Mouse (Mus musculus) central nervous system, embryonic 11.5 days (tissue): ENCODE measurements around the gene Cog8. TPM values are rescaled to one million over a fixed set of nuclear protein-coding genes. Genes with fewer than 3 reads are reported as not detected.

Experiments
- polyA plus RNA-seq: library from polyadenylated mRNA; depleted of rRNA; stranded (reverse); fragments of >200 nt; gene quantifications from 2 replicates; pipeline ENCODE4 v1.2.3, GENCODE M21; 2012; rRNA removed

The Cog8 gene
- 28.6 and 41.6 TPM in 2 replicates for polyA plus RNA-seq

DNA sequence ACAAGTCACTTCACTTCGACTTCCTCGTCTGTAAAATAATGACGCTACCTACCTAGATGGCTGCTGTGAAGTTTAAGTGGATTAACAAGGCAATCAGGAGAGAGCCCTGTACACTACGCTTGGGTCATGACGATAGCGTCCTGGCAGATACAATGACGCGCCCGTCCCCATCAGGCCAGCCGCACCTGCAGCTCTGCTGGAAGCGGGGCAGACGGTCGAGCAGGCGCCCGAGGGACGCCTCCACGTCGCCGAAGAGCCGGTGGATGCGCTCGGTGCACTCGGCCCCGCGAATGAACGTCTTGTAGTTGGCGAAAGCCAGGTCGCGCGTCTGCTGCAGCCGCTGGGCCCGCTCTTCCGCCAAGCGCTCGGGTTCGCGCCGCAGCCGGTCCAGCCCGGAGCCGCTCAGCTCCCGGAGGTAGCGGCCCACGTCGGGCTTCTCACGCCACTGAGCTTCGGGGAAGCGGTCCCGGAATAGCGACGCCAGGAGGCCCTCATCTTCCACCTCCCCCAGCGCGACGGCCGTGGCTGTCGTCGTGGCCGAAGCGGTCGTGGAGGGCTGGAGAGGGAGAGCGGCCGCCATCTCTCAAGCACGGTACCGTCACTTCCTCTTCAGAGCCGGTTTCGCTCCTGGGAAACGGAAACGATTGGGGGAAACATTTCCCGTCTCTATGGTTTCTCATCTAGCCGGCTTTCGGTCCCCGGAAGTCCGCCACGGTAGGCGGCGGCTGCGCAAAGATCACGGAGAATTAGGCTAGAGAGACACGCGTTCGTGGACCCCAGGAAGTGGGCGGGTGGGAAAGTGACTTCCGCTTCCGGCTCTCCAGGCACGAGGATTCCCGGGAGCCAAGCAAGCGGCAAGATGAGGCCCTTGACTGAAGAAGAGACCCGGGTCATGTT lies at the start of gene Cog8, which contains the start of gene Nip7:
TSS of gene Cog8 (minus strand) at position 614 of the 897 bp plus-strand sequence.
TSS of gene Nip7 (plus strand) at position 802 of the 897 bp plus-strand sequence.

DNA sequence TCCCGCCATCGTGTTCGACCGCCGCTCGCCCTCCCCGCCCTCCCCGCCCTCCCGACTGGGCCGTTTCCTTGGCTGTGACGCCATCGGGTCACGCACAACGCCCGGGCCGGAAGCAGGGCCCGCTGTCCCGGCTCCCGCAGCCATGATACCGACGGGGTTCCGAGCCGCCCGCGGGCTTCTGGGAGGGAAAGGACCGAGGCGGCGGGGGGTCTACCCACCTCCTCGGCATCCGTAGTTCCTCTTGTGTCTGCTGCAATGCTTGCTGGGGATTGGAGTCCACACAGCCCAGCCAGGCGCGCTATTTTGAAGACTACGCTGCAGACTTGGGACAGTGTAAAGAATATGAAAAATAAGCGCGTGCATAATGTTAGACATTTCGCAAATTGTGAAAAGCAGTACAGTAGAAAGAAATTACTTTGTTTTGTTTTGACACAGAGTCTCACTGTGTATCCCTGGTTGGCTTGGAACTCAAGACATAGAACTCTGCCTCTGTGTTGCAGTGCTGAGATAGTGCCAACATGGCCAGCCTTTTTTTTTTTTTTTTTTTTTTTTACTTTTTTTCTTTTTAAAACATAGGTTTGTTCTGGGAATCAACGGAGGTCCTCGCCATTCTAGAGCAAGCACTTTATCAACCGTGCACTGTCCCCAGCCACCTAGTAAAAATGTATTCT lies 40.0 kb upstream of the Cog8 start, which contains the start of gene Terf2:
TSS of gene Terf2 (minus strand) at position 182 of the 671 bp plus-strand sequence.

DNA sequence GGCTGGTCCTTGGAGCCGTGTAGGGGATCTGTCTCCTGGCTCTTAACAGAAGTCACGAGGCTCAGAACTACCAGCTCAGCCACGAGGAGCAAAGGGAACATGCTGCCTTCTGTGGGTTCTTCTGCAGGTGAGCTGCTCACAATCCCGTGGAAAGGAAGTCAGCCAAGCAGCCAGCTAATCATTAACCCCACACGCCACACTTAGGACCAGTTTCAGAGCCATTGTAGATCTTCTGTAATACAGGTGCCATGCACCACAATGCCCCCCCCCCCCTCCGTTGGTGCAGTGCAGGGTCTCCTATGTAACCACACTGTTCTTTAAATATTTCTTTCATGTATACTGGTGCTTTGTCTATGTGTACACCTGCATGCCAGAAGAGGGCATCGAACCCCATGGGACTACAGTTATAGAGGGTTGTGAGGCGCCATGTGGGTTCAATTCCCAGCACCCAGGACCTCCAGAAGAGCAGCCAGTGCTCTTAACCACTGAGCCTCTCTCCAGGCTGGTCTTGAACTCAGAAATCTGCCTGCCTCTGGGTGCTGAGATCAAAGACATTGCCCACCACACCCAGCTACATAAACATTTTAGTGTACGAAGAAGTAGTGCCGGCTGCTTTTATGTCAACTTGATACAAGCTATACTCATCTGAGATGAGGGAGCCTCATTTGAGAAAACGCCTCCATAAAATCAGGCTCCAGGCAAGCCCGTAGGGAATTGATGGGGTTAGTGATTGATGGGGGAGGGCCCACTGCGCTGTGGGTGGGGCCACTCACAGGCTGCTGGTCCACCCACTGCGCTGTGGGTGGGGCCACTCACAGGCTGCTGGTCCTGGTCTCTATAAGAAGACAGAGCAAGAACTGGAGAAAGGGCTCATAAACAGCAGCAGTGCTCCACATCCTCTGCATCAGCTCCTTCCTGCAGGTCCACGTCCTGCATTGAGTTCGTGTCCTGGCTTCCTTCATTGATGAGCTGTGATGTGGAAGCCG lies 9.3 kb upstream of the Cog8 start, which contains the start of gene Tmed6:
TSS of gene Tmed6 (minus strand) at position 134 of the 986 bp plus-strand sequence.

DNA sequence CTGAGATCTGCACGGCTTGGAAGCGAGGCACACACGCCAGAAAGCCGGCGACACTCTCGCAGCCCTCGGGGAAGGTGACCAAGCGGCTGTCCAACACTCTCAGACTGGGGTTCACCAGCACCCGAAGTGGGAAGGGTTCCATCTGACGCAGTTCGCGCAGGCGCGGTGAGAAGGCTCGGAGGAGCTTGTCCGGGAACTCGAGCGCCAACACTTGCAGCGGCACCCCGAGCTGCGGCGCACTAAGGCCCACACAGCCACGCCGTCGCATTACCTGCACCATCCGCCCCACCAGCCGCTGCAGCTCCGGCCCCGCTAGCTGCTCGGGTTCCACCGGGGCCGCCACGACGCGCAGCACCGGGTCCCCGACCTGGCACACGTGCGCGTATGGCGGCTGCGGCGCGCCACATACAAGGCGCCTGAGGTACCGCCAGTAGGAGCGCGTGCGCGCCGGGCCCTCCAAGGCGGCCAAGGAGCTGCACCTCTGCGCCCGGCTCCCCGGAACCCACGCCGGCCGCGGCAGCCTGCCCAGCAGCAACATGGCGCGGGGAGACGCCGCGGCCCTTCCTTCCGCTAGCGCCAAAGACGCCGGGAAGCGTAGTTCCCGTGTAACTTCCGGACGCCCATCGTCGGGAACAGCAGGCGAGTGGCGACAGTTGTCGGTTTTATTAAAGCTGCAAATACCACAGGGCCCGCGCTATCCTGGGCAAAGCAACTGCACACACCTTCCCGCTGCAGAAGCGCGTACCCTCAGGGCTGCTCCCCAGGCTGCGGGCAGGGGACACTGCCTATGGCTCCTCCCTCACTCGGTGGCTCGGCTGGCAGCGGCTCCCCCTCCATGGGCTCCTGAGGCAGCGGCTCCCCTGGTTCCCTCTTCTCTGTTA lies 8.2 kb downstream of the Cog8 start, which contains the start of gene Pdf:
TSS of gene Pdf (minus strand) at position 554 of the 881 bp plus-strand sequence.

DNA sequence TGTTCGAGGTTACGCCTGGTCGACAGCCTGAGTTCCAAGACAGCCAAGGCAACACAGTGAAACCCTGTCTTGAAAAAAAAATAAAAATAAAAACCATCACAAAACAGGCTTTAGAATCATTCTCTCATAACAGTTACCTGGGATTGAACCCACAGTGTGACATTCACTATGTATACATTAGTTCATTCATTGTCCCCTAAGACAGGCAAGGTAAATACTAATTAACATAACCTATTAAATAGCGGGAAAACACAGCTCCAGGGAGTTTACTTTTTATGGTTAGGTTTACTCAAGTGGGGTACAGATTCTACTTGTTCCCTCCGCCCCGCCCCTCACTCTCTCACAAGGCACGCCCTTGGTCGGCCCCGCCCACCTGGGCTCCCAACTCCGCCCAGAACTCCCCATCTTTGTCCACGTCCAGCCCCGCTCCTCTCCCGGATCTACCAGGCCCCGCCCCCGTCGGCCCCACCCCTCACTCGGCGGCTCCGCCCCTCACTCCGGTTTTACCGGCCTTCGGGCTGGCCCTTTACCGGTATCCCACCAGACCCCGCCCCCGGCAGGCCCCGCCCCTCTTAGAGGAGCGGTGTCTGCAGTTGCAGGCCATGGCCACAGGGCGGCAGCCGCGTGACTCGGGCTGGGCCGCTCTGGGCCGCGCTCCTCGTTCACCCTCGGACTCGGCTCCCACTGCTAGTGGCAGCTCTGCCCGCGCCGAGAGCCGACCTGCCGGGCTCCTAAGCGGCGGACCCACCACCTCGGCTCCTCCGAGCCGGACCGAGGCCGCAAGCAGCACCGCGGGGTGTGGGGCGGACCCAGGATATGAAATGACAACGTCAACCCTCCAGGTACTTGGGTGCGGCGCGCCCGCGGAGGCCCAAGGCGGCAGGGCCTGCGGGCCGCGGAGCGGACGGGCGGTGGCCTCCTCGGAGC lies 25.6 kb downstream of the Cog8 start, which contains the start of gene Vps4a:
TSS of gene Vps4a (plus strand) at position 573 of the 927 bp plus-strand sequence.

Other genes with a start within 250 kb of the Cog8 start
- 1.1 and 1.5 TPM in 2 replicates for gene Has3, start 186.4 kb downstream of the Cog8 start, polyA plus RNA-seq
- gene Utp4, start 163.1 kb downstream of the Cog8 start, polyA plus RNA-seq, result 37.9 and 51.2 TPM in 2 replicates
- 4.7 and 8.9 TPM in 2 replicates for gene Sntb2, start 120.9 kb downstream of the Cog8 start, polyA plus RNA-seq
- gene Vps4a, start 25.5 kb downstream of the Cog8 start, polyA plus RNA-seq, result 42.4 and 53.2 TPM in 2 replicates
- 30.3 and 31.2 TPM in 2 replicates for gene Pdf, start 8.1 kb downstream of the Cog8 start, polyA plus RNA-seq
- 167 and 191 TPM in 2 replicates for gene Nip7, start 188 bp upstream of the Cog8 start, polyA plus RNA-seq
- 0.06 TPM in 1 of 2 replicates, not detected in the other for gene Tmed6, start 9.0 kb upstream of the Cog8 start, polyA plus RNA-seq
- 40.3 and 41.4 TPM in 2 replicates for gene Terf2, start 39.9 kb upstream of the Cog8 start, polyA plus RNA-seq
- 93.6 and 96.7 TPM in 2 replicates for gene Cyb5b, start 94.0 kb upstream of the Cog8 start, polyA plus RNA-seq
- gene Nfat5, start 236.8 kb upstream of the Cog8 start, polyA plus RNA-seq, result 15.8 and 41.4 TPM in 2 replicates